Mouse (Mus musculus): ENCODE data around the gene Mcm6.

DNA sequence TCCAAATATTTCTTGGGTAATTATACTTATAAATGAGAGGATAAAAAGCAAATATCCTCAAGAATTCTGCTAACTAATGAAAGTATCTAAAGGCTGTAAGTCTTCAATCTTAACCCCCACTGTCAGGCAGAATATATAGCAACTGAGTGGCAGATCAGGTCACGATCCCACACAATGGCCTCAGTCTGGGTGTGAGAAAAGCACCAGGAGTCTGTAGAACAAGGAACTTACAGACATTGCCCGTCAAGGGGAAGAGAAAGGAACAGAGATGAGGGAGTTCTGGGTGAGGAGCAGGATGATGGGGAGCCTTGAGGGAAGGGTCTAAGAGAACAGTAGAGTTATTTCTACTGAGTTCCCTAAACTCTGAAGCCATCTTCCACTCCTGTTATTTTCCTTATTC is 41.5 kb upstream of the Mcm6 start:
- no peak for TF ChIP-seq TCF12 (IDR thresholded peaks at IDR 0.05; ENCODE audit: low read depth, low read length)
- TF ChIP-seq POLR2AphosphoS2 (IDR thresholded peaks at IDR 0.05; ENCODE audit: low read depth, low read length), result no peak
- no peak for TF ChIP-seq ELF1 (IDR thresholded peaks at IDR 0.05; ENCODE audit: low read depth, low read length)
- TF ChIP-seq UBTF (IDR thresholded peaks at IDR 0.05; ENCODE audit: low read depth, low read length), result no peak
- TF ChIP-seq EP300 (IDR thresholded peaks at IDR 0.05; ENCODE audit: low read length), result no peak
- no peak for TF ChIP-seq POLR2A (IDR thresholded peaks at IDR 0.05; ENCODE audit: low read depth, low read length)
- TF ChIP-seq JUND (conservative IDR thresholded peaks at IDR 0.05; ENCODE audit: low read depth, low read length), result no peak
- TF ChIP-seq CTCF (conservative IDR thresholded peaks at IDR 0.05 in 1 of 2, IDR thresholded peaks at IDR 0.05 in 1 of 2; ENCODE audit: low read depth in 2 of 2, low read length in 2 of 2), result no peak
- TF ChIP-seq CHD2 (IDR thresholded peaks at IDR 0.05; ENCODE audit: low read length), result no peak
- no peak for TF ChIP-seq HCFC1 (IDR thresholded peaks at IDR 0.05; ENCODE audit: low read depth, low read length)
